Comparison of ENCODE assay signal across 8 mouse cellular contexts in genomic region chr13:9181666-9182264, GRCm38 (mm10).
A peak's percentile ranks its signal among the peaks of the same experiment; 100 is the strongest.
DNase-seq lines count a peak whose midpoint lies in the region; ATAC-seq lines count a peak whose summit lies in the region.

No protein-coding gene starts in this region.

- peaks cover 13% of the 10 kb centered on the region; the same call in 1 of the 2 replicates for H3K4me1 ChIP-seq in limb, embryonic 12.5 days (replicated peaks)

- H3K27me3 ChIP-seq in limb, embryonic 12.5 days, result no peaks in the 10 kb centered on the region

- H3K27ac ChIP-seq in limb, embryonic 12.5 days, result no peak overlapping the region

- 15% methylated on average over 11 of the region's 11 CpGs for WGBS in limb, embryonic 12.5 days

- H3K9ac ChIP-seq in limb, embryonic 12.5 days (replicated peaks), result no peak overlapping the region

- H3K4me2 ChIP-seq in limb, embryonic 12.5 days, result no peak overlapping the region

- peak; percentile 72 for DNase-seq in A20 (ENCODE audit: low read depth, low spot score)
- DNase-seq in adrenal gland, postnatal 10 days, result peak; percentile 88
- DNase-seq in embryo, embryonic 9.5 days (ENCODE audit: extremely low spot score), result peak; percentile 73
- peak; percentile 74 to 91 for DNase-seq in heart, adult 18-20 months
- peak; percentile 69 to 85 for DNase-seq in kidney, adult 8-10 months
- peak; percentile 33 to 70 for DNase-seq in natural killer cell, adult 2 months (ENCODE audit: low spot score in 2 of 2)
- DNase-seq in spleen, postnatal 4 days (ENCODE audit: low spot score in 2 of 2), result peak; percentile 64 to 85

- H3K36me3 ChIP-seq in limb, embryonic 12.5 days, result no peaks in the 10 kb centered on the region

- no peak overlapping the region for H3K4me3 ChIP-seq in limb, embryonic 12.5 days (replicated peaks)

- no peaks in the 10 kb centered on the region for H3K9me3 ChIP-seq in limb, embryonic 12.5 days

- ATAC-seq in limb, embryonic 12.5 days (ENCODE audit: insufficient number of reproducible peaks, insufficient read depth, low FRiP score, low TSS enrichment, low read depth), result peak; percentile 24; the same call in 1 of the 2 replicates
